Mouse (Mus musculus) myocyte (in vitro differentiated cells): Measurements from ENCODE around the gene Myl12a. TPM values are rescaled to one million over a fixed set of nuclear protein-coding genes. Genes with fewer than 3 reads are reported as not detected.

ENCODE experiments used
- H3K27me3 ChIP-seq: one replicate; pipeline ENCODE4 v1.6.1; 2011; ENCODE audit not compliant: control insufficient read depth, insufficient read depth, insufficient read length
- H3K36me3 ChIP-seq: one replicate; pipeline ENCODE4 v1.6.1; 2011; ENCODE audit not compliant: control insufficient read depth, insufficient read depth
- H3K4me2 ChIP-seq: one replicate; pipeline ENCODE4 v1.6.1; 2011; ENCODE audit warnings: low read depth, control low read depth
- H3K4me3 ChIP-seq: one replicate; pipeline ENCODE4 v1.5.1; 2011; ENCODE audit warnings: mild to moderate bottlenecking, control low read depth, moderate library complexity
- H3K79me2 ChIP-seq: one replicate; pipeline ENCODE4 v1.6.1; 2011; ENCODE audit not compliant: control insufficient read depth, insufficient read depth
- H3ac ChIP-seq: one replicate; pipeline ENCODE4 v1.6.1; 2011; ENCODE audit not compliant: control insufficient read depth, insufficient read length
- CEBPB ChIP-seq: IDR thresholded peaks from 2 replicates; pipeline ENCODE4 v1.6.1; 2011; ENCODE audit warnings: mild to moderate bottlenecking, moderate library complexity; ENCODE audit not compliant: poor library complexity, insufficient read depth, severe bottlenecking
- E2F4 ChIP-seq: IDR thresholded peaks from one replicate; pipeline ENCODE4 v1.6.1; 2011; ENCODE audit warnings: mild to moderate bottlenecking, control low read depth, moderate library complexity; ENCODE audit not compliant: insufficient read depth
- MAX ChIP-seq: IDR thresholded peaks from one replicate; pipeline ENCODE4 v1.6.1; 2011; ENCODE audit warnings: low read depth, mild to moderate bottlenecking, control low read depth
- MYOD1 ChIP-seq, 3 experiments: IDR thresholded peaks; one replicate each; pipeline ENCODE4 v1.6.1; 2011; ENCODE audit warnings: control low read depth in 2 of 3, low read depth in 2 of 3, mild to moderate bottlenecking in 2 of 3, moderate library complexity in 1 of 3; ENCODE audit not compliant: insufficient read length in 2 of 3, control insufficient read depth in 1 of 3
- MYOG ChIP-seq, 3 experiments: IDR thresholded peaks; one replicate each; pipeline ENCODE4 v1.6.1; 2011; ENCODE audit warnings: control low read depth in 2 of 3, low read depth in 2 of 3, mild to moderate bottlenecking in 2 of 3; ENCODE audit not compliant: insufficient read length in 2 of 3, control insufficient read depth in 1 of 3, insufficient read depth in 1 of 3
- POLR2A ChIP-seq: IDR thresholded peaks from one replicate; pipeline ENCODE4 v1.6.1; 2011; ENCODE audit warnings: low read depth, mild to moderate bottlenecking, control low read depth, moderate library complexity; ENCODE audit not compliant: insufficient read length
- POLR2AphosphoS2 ChIP-seq: IDR thresholded peaks from one replicate; pipeline ENCODE4 v1.6.1; 2011; ENCODE audit warnings: low read depth, control low read depth; ENCODE audit not compliant: insufficient read length
- REST ChIP-seq: IDR thresholded peaks from one replicate; pipeline ENCODE4 v1.6.1; 2011; ENCODE audit warnings: mild to moderate bottlenecking, control low read depth, moderate library complexity; ENCODE audit not compliant: insufficient read depth, insufficient read length
- SRF ChIP-seq: IDR thresholded peaks from one replicate; pipeline ENCODE4 v1.6.1; 2011; ENCODE audit warnings: low read depth; ENCODE audit not compliant: control insufficient read depth, insufficient read length
- TCF12 ChIP-seq: IDR thresholded peaks from one replicate; pipeline ENCODE4 v1.6.1; 2011; ENCODE audit warnings: mild to moderate bottlenecking, control low read depth; ENCODE audit not compliant: poor library complexity, insufficient read depth, severe bottlenecking
- TCF3 ChIP-seq: IDR thresholded peaks from one replicate; pipeline ENCODE4 v1.6.1; 2011; ENCODE audit warnings: low read depth, control low read depth; ENCODE audit not compliant: insufficient read length
- USF1 ChIP-seq: IDR thresholded peaks from one replicate; pipeline ENCODE4 v1.6.1; 2011; ENCODE audit warnings: low read depth, mild to moderate bottlenecking, control low read depth, moderate library complexity
- polyA plus RNA-seq: library from polyadenylated mRNA; unstranded; fragments of >200 nt; fragmentation: generic; extraction: Trizol; gene quantifications from one replicate; pipeline ENCODE4 v1.2.1, GENCODE M21; 2012; ENCODE audit warnings: missing spikeins

Gene Myl12a
- polyA plus RNA-seq, 1 experiment: 880 TPM

DNA sequence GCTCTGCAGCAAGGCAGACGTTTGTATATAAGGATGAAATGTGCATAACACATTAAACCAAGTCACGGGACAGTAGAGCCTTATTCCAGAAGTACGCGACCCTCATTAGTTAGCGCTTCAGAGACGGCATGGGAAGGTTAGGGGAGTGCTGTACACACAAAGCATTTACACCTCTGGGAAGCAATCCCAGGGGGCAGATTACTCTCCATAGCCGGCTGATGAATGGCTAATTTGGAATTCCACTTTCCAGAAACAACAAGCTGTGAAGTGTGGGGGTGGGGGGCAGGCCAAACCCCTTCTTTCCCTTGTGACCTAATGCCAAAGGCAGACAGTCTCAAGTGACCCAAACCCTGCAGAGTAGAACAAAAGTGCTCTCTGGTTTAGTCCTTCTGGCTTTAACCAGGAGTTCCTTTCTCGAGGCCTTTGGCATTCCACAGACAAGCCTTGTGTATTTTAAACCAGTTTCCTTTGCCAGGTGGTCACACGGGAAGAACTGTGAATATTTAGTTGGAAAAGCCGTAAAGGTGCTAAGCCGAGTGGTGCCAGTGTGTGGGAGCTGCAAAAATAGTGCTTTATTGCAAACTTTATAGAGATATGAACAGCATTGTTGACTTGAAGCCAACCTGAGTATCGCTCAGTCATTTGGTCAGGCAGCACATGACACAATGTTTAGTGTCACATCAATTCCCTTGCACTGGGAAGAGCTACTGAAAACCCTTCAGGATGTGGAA, 37.3 kb upstream of the Myl12a start:
- Histone ChIP-seq H3K4me2 (peak overlapping the region; percentile 64), H3ac (no peak overlapping the region), H3K36me3 (peaks cover 8% of the 10 kb centered on the region), H3K27me3 (no peaks in the 10 kb centered on the region), H3K79me2 (no peaks in the 10 kb centered on the region), H3K4me3 (no peak overlapping the region)
- no peak for TF ChIP-seq POLR2A
- peak; percentile 54 for TF ChIP-seq USF1

DNA sequence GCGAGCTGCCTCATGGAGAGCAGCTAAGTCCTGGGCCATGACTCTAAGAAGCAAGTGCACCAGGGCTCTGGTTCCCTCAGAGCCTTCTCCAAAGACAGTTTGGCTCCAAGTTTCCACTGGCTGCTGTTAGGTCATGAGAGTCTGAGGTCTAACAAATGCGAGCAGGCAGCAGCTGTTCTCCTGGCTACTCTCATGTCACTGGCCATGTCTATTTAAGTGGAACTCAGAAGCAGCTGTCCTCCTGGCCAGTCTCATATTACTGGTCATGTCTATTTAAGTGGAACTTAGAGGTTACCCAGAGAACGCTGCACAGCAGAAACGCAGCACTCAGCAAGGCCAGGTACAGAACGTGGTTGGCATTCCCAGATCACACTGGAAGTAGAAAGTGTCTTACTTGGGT, 36.1 kb upstream of the Myl12a start:
- TF ChIP-seq POLR2AphosphoS2 (peak; percentile 19), TCF3 (peak; percentile 79), MYOG (IDR thresholded peaks at IDR 0.05; ENCODE audit: control insufficient read depth in 1 of 3, insufficient read depth in 1 of 3, insufficient read length in 2 of 3, low read depth in 2 of 3) (peak; percentile 81 to 100 (median 97)), TCF12 (peak; percentile 88), SRF (peak; percentile 19), POLR2A (no peak), MAX (no peak), MYOD1 (IDR thresholded peaks at IDR 0.05; ENCODE audit: control insufficient read depth in 1 of 3, insufficient read length in 2 of 3, low read depth in 2 of 3) (peak; percentile 97 to 99 (median 98)), REST (no peak), USF1 (no peak), E2F4 (no peak), CEBPB (no peak)
- peaks cover 14% of the 10 kb centered on the region for H3K36me3 ChIP-seq

DNA sequence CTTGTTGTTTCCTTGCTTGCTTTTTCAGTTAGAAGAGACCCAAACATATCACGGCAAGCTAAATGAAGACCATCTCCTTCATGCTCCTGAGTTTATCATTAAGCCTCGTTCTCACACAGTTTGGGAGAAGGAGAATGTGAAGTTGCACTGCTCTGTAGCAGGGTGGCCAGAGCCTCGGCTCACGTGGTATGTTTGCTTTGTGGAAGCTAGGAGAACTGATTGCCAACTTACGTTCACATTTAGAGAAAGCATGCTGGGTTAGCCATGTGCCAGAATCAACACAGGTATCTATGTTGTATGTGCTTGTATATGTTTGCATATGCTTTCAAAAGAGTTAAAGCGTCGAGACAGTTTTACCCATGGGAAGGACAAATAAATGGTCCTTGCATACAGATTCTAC, 34.5 kb upstream of the Myl12a start:
- Histone ChIP-seq H3K4me3 (no peak overlapping the region), H3K79me2 (no peaks in the 10 kb centered on the region), H3K27me3 (no peaks in the 10 kb centered on the region), H3ac (no peak overlapping the region), H3K36me3 (peaks cover 14% of the 10 kb centered on the region), H3K4me2 (no peak overlapping the region)
- no peak for TF ChIP-seq SRF
- TF ChIP-seq USF1: no peak
- no peak for TF ChIP-seq TCF12
- no peak for TF ChIP-seq E2F4
- TF ChIP-seq CEBPB: no peak
- TF ChIP-seq MYOD1 (IDR thresholded peaks at IDR 0.05; ENCODE audit: control insufficient read depth in 1 of 3, insufficient read length in 2 of 3, low read depth in 2 of 3): no peak
- TF ChIP-seq MYOG (IDR thresholded peaks at IDR 0.05; ENCODE audit: control insufficient read depth in 1 of 3, insufficient read depth in 1 of 3, insufficient read length in 2 of 3, low read depth in 2 of 3): no peak
- no peak for TF ChIP-seq TCF3
- TF ChIP-seq POLR2A: no peak
- no peak for TF ChIP-seq REST

More for the DNA sequence above, 36.1 kb upstream of the Myl12a start:
- Histone ChIP-seq H3K4me3 (no peak overlapping the region), H3K79me2 (no peaks in the 10 kb centered on the region), H3K4me2 (peak overlapping the region; percentile 64), H3ac (no peak overlapping the region), H3K27me3 (no peaks in the 10 kb centered on the region)

DNA sequence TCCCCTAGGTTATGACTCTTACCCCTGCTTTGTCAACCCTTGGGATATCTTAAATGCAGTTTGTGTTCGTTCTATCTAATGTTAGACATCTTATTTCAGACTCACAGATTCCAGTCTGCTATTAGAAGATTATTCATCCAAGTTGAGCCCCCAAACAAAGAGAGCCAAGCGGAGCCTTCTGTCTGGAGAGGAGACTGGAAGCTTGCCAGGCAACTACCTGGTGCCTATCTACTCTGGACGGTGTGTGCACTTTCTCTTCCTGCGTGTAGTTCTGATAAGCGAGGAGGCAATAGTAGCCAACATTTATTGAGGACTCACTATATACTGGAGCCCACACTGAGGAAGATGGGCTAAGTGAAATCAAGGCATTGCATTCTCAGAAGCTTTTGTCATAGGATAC, 31.8 kb upstream of the Myl12a start:
- Histone ChIP-seq H3K36me3 (peaks cover 14% of the 10 kb centered on the region), H3K4me3 (no peak overlapping the region), H3ac (no peak overlapping the region), H3K79me2 (no peaks in the 10 kb centered on the region), H3K4me2 (no peak overlapping the region), H3K27me3 (no peaks in the 10 kb centered on the region)
- TF ChIP-seq POLR2AphosphoS2 (no peak), E2F4 (no peak), TCF3 (no peak), SRF (no peak), MYOG (IDR thresholded peaks at IDR 0.05; ENCODE audit: control insufficient read depth in 1 of 3, insufficient read depth in 1 of 3, insufficient read length in 2 of 3, low read depth in 2 of 3) (no peak), REST (no peak), USF1 (no peak), CEBPB (no peak), MYOD1 (IDR thresholded peaks at IDR 0.05; ENCODE audit: control insufficient read depth in 1 of 3, insufficient read length in 2 of 3, low read depth in 2 of 3) (no peak), POLR2A (no peak), TCF12 (no peak), MAX (no peak)

DNA sequence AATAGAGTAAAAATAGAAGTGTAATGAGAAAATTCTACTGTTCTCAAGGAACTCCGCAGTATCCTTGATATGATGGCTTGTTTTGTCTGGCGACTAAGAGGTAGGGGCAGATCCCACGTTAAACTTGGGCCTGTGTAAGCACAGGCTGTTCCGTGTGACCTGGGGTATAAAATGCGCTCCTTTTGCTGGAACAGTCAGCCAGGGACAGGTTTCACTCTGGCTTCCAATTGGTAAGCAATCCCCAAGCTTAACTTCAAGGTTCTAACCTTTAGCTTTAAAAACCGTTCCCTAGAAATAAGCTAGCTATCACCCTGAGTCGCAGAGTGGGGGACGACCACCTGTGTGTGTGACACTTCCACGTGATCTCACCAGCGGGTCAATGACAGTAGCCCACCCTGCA, 30.0 kb upstream of the Myl12a start:
- Histone ChIP-seq H3K79me2 (no peaks in the 10 kb centered on the region), H3K4me3 (no peak overlapping the region), H3K27me3 (no peaks in the 10 kb centered on the region), H3ac (no peak overlapping the region), H3K36me3 (peaks cover 14% of the 10 kb centered on the region), H3K4me2 (no peak overlapping the region)
- TF ChIP-seq USF1 (no peak), TCF12 (no peak), SRF (no peak), REST (no peak), POLR2AphosphoS2 (no peak), TCF3 (no peak), MYOD1 (IDR thresholded peaks at IDR 0.05; ENCODE audit: control insufficient read depth in 1 of 3, insufficient read length in 2 of 3, low read depth in 2 of 3) (no peak), MAX (no peak)
